Mouse (Mus musculus) liver, embryonic 11.5 days (tissue): ENCODE measurements around the gene Spty2d1. TPM values are rescaled to one million over a fixed set of nuclear protein-coding genes. Genes with fewer than 3 reads are reported as not detected.
"Not testable (repeated sequence)": the region's sequence is repeated elsewhere in the genome, so short reads cannot be mapped to it uniquely, and the experiment has no call there.

Experiments
- ATAC-seq: fragments of 200-750 bp; cut with Nextera tagmentation; replicated peaks from 2 replicates; pipeline ENCODE4 v1.8.0; 2017; ENCODE audit warnings: moderate number of reproducible peaks, mild to moderate bottlenecking, moderate TSS enrichment, moderate library complexity; ENCODE audit not compliant: low FRiP score
- DNase-seq: peaks from one replicate; pipeline ENCODE4 v3.0.0-alpha.2; 2017; ENCODE audit warnings: low spot score
- H3K27ac ChIP-seq: fragments of 300-500 bp; sonication (generic); 2 replicates; pipeline ENCODE4 v1.5.1; 2014; ENCODE audit warnings: mild to moderate bottlenecking, low read depth, low read length, control low read depth
- H3K27me3 ChIP-seq: fragments of 300-500 bp; sonication (generic); replicated peaks from 2 replicates; pipeline ENCODE4 v1.6.1; 2014; ENCODE audit warnings: low read length, mixed read lengths; ENCODE audit not compliant: control insufficient read depth, insufficient read depth
- H3K36me3 ChIP-seq: fragments of 300-500 bp; sonication (generic); 2 replicates; pipeline ENCODE4 v1.6.1; 2014; ENCODE audit warnings: mild to moderate bottlenecking, low read length, moderate library complexity, mixed read lengths; ENCODE audit not compliant: control insufficient read depth, insufficient read depth
- H3K4me1 ChIP-seq: fragments of 300-500 bp; sonication (generic); replicated peaks from 2 replicates; pipeline ENCODE4 v1.6.1; 2014; ENCODE audit warnings: low read length, mixed read lengths; ENCODE audit not compliant: control insufficient read depth, insufficient read depth
- H3K4me2 ChIP-seq: fragments of 300-500 bp; sonication (generic); 2 replicates; pipeline ENCODE4 v1.6.1; 2014; ENCODE audit warnings: mild to moderate bottlenecking, control low read depth, moderate library complexity
- H3K4me3 ChIP-seq: fragments of 300-500 bp; sonication (generic); 2 replicates; pipeline ENCODE4 v1.5.1; 2014; ENCODE audit warnings: low read depth, low read length, control low read depth
- H3K9ac ChIP-seq: fragments of 300-500 bp; sonication (generic); 2 replicates; pipeline ENCODE4 v1.6.1; 2014; ENCODE audit warnings: low read depth, low read length, control low read depth
- H3K9me3 ChIP-seq: fragments of 300-500 bp; sonication (generic); 2 replicates; pipeline ENCODE4 v1.6.1; 2016; ENCODE audit warnings: low read length, inconsistent platforms, mixed read lengths; ENCODE audit not compliant: control insufficient read depth
- WGBS: fragments of 180-500 bp; shearing (Covaris S2); extraction: QIAGEN DNeasy Blood & Tissue Kit; methylation state at CpG from one replicate; pipeline ENCODE4 v1.1.7; 2014; 5-methylcytosine and 5-hydroxymethylcytosine counted together
- polyA plus RNA-seq: library from polyadenylated mRNA; unstranded; fragments of >200 nt; fragmentation: Nextera tagmentation; extraction: Ambion mirVana; gene quantifications from 2 replicates; pipeline ENCODE4 v1.2.1, GENCODE M21; 2014

Spty2d1 gene
- polyA plus RNA-seq, 1 experiment from 2014 or later = 21.4 TPM

DNA sequence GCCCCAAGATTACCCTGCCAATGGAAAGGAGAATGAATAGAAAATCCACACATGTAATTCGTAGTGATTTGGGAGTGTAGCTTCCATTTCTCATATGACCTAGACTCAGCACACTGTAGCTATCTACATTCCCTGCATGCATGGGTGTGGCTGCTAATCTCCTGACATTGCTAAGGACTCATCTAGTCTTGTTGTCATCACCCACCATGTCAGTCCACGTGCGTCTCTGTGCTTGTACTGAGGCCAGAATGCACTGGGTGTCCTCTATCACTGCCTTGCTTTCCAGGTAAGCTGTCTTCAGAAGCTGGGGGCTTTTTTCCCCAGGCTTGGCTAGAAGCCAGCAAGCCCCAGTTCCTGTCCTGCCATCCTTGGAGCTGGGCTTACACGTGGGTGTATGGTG is 18.8 kb downstream of the Spty2d1 start:
- not testable (repeated sequence) for H3K9me3 ChIP-seq, DNase-seq, H3K4me3 ChIP-seq, H3K4me2 ChIP-seq, H3K9ac ChIP-seq, H3K4me1 ChIP-seq, H3K27me3 ChIP-seq, H3K27ac ChIP-seq
- peaks cover 11% of the 10 kb centered on the region; the same call in 1 of the 2 replicates for H3K36me3 ChIP-seq
- 66% methylated on average over 4 of the region's 4 CpGs for WGBS
- peak; percentile 86 for ATAC-seq

- Histone ChIP-seq H3K4me2 (no peak overlapping the region), H3K9me3 (no peaks in the 10 kb centered on the region), H3K27me3 (no peaks in the 10 kb centered on the region), H3K4me3 (no peak overlapping the region), H3K36me3 (peaks cover 4% of the 10 kb centered on the region; the same call in 1 of the 2 replicates), H3K9ac (no peak overlapping the region), H3K4me1 (peaks cover 8% of the 10 kb centered on the region), H3K27ac (no peak overlapping the region)
- no peak for DNase-seq
- WGBS = 57% methylated on average over 2 of the region's 2 CpGs
- ATAC-seq = no peak
These were observed 21.1 kb downstream of the Spty2d1 start for GRCm38 (mm10) chr7:46987073-46987472.

- DNase-seq (no peak), ATAC-seq (no peak)
- Histone ChIP-seq H3K27me3 (no peaks in the 10 kb centered on the region), H3K9me3 (no peaks in the 10 kb centered on the region), H3K27ac (no peak overlapping the region), H3K4me3 (no peak overlapping the region), H3K9ac (no peak overlapping the region), H3K4me2 (no peak overlapping the region), H3K36me3 (0 out of 2 replicates have a peak, but pooled peaks cover under 1% of the 10 kb centered on the region), H3K4me1 (peaks cover 8% of the 10 kb centered on the region)
- WGBS = 65% methylated on average over 5 of the region's 5 CpGs
These were observed 21.6 kb downstream of the Spty2d1 start for GRCm38 (mm10) chr7:46986646-46987045.

DNA sequence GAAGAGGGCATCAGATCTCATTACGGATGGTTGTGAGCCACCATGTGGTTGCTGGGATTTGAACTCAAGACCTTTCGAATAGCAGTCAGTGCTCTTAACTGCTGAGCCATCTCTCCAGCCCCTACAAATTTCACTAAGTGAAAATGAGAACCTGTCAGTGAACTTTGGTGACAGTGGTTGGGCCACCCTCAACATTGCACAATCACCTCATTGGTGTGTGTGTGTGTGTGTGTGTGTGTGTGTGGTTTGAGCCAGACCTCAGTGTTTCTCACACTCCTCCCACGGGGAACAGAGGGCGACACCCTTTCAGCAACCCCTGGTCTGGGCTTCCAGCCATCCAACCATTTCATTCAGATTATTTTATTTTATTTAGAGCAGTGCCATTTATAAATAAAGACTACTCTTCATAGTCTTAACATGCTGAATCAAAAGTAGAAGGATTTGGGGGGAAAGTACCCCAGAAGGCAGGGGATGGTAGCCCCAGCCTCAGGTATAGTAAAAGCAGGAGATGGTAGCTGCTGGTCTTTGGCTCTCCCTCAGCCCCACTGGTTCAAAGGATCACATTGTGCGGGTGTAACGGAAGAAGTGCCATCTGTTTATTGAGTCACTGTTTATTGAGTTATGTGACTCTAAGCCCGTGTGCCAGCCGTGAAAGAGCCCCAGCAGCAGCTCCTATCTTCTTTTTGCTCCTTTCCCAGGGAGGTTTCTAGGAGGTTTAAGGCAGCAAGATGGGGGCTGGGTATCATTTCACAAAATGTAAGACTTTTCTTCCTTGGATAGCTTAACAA is 22.3 kb downstream of the Spty2d1 start:
- WGBS = 59% methylated on average over 8 of the region's 8 CpGs
- no peak for DNase-seq
- H3K9ac ChIP-seq = no peak overlapping the region
- peaks cover 8% of the 10 kb centered on the region for H3K4me1 ChIP-seq
- no peak overlapping the region for H3K4me2 ChIP-seq
- H3K4me3 ChIP-seq = no peak overlapping the region
- ATAC-seq = no peak
- no peak overlapping the region for H3K27ac ChIP-seq
- H3K9me3 ChIP-seq = no peaks in the 10 kb centered on the region
- no peaks in the 10 kb centered on the region for H3K36me3 ChIP-seq
- H3K27me3 ChIP-seq = no peaks in the 10 kb centered on the region

GRCm38 (mm10) chr7:46983280-46983679 is 24.9 kb downstream of the Spty2d1 start, which contains the start of gene Gm9999:
Gene Gm9999 (plus strand): TSS chr7:46983580.
- no peaks in the 10 kb centered on the region for H3K36me3 ChIP-seq
- H3K27me3 ChIP-seq = no peaks in the 10 kb centered on the region
- no peak within 1 kb of the TSS for H3K4me3 ChIP-seq
- no peak within 1 kb of the TSS for H3K4me2 ChIP-seq
- no peaks in the 10 kb centered on the region for H3K4me1 ChIP-seq
- WGBS = 87% methylated on average over 3 of the region's 3 CpGs
- no peaks in the 10 kb centered on the region for H3K9me3 ChIP-seq
- H3K9ac ChIP-seq = no peak within 1 kb of the TSS
- no peak for ATAC-seq
- H3K27ac ChIP-seq = no peak within 1 kb of the TSS
- DNase-seq = no peak

DNA sequence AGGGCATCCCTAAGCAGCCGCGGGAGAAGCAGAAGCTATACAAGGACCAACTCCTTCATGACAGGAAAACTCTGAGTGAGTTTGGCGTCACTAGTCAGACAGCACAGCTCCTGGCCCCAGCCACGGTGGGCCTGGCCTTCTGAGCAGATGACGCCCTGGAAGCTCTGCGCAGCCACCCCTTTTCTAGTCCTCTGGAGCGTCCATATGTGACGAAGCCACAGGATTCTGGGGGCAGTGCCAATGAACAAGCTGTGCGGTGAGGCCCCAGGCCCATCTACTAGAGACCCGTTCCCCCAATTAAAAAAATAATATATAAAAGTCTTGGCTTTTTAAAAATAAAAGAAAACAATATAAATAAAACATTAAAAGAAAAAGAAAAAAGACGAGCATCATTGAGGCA is 32.8 kb downstream of the Spty2d1 start:
- no peak for DNase-seq
- no peak for ATAC-seq

GRCm38 (mm10) chr7:46974648-46975047 is 33.6 kb downstream of the Spty2d1 start:
- no peak for ATAC-seq

More for the DNA sequence above, 32.8 kb downstream of the Spty2d1 start:
- no peak overlapping the region for H3K4me3 ChIP-seq
- H3K4me2 ChIP-seq = no peak overlapping the region
- H3K27ac ChIP-seq = no peak overlapping the region
- H3K9ac ChIP-seq = no peak overlapping the region
- H3K36me3 ChIP-seq = no peaks in the 10 kb centered on the region
- 88% methylated on average over 11 of the region's 11 CpGs for WGBS
- H3K4me1 ChIP-seq = no peaks in the 10 kb centered on the region
- no peaks in the 10 kb centered on the region for H3K9me3 ChIP-seq
- H3K27me3 ChIP-seq = no peaks in the 10 kb centered on the region

GRCm38 (mm10) chr7:46969898-46970297 is 38.3 kb downstream of the Spty2d1 start:
- H3K9me3 ChIP-seq = no peaks in the 10 kb centered on the region
- no peak overlapping the region for H3K9ac ChIP-seq
- no peaks in the 10 kb centered on the region for H3K36me3 ChIP-seq
- no peak overlapping the region for H3K27ac ChIP-seq
- 88% methylated on average over 4 of the region's 4 CpGs for WGBS
- no peak overlapping the region for H3K4me2 ChIP-seq
- no peak overlapping the region for H3K4me3 ChIP-seq
- ATAC-seq = no peak
- no peaks in the 10 kb centered on the region for H3K27me3 ChIP-seq
- DNase-seq = no peak
- H3K4me1 ChIP-seq = no peaks in the 10 kb centered on the region

More at GRCm38 (mm10) chr7:46974648-46975047, 33.6 kb downstream of the Spty2d1 start:
- Histone ChIP-seq H3K4me3 (no peak overlapping the region), H3K4me1 (no peaks in the 10 kb centered on the region), H3K36me3 (no peaks in the 10 kb centered on the region), H3K9ac (no peak overlapping the region), H3K4me2 (no peak overlapping the region), H3K27me3 (no peaks in the 10 kb centered on the region), H3K27ac (no peak overlapping the region), H3K9me3 (no peaks in the 10 kb centered on the region)
- WGBS = 83% methylated on average over 4 of the region's 4 CpGs
- no peak for DNase-seq

DNA sequence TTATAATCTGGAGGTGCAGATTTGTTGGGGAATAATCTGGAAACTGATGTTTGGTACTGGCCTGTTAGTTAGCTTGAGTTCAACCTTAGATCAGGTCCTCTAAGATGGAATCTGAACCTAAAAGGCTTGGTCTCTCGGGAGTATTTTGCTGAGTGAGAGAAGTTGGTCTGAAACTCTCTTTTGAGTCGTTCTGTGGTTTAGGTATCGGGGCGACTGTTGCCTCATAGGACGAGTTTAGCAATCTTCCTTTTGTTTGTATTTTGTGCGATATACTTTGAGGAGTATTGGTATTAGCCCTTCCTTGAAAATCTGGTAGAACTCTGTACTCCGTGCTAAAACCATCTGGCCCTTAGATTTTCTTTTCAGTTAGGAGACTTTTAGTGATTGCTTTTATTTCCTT is 44.1 kb downstream of the Spty2d1 start:
- WGBS = 75% methylated on average over 7 of the region's 7 CpGs
- Histone ChIP-seq H3K27me3 (peaks cover 4% of the 10 kb centered on the region; the same call in 1 of the 2 replicates), H3K4me3 (no peak overlapping the region), H3K9ac (peak overlapping the region; percentile 10; the same call in 1 of the 2 replicates), H3K27ac (no peak overlapping the region), H3K4me2 (no peak overlapping the region), H3K4me1 (peaks cover 4% of the 10 kb centered on the region; the same call in 1 of the 2 replicates), H3K9me3 (no peaks in the 10 kb centered on the region), H3K36me3 (no peaks in the 10 kb centered on the region)
- DNase-seq = no peak
- ATAC-seq = no peak
